ENCODE assay signal across 10 mouse cellular contexts in genomic region chr2:168518256-168518659, GRCm38 (mm10).
DNase-seq lines count a peak whose midpoint lies in the region; ATAC-seq lines count a peak whose summit lies in the region.
"Had no signal": no experiment of that assay in that cellular context is flagged by ENCODE, and none has a peak within 500 bp of the region (broad histone marks: within the 10 kb centered on the region; RNA-seq: fewer than 3 reads in every experiment).

No protein-coding gene starts in this region.

- H3K27ac ChIP-seq in embryonic facial prominence, embryonic 14.5 days (replicated peaks; ENCODE audit: low read depth, low read length): no peak overlapping the region
- no peak overlapping the region for H3K27ac ChIP-seq in embryonic facial prominence, embryonic 10.5 days (replicated peaks)
- no peak overlapping the region for H3K27ac ChIP-seq in hindbrain, embryonic 12.5 days

- no peak overlapping the region for H3K4me3 ChIP-seq in embryonic facial prominence, embryonic 14.5 days (ENCODE audit: low read depth, low read length)
- H3K4me3 ChIP-seq in embryonic facial prominence, embryonic 10.5 days: no peak overlapping the region
- no peak overlapping the region for H3K4me3 ChIP-seq in hindbrain, embryonic 12.5 days

- no peak for ATAC-seq in embryonic facial prominence, embryonic 14.5 days (ENCODE audit: low read depth)
- ATAC-seq in hindbrain, embryonic 12.5 days (ENCODE audit: low FRiP score): no peak
- ATAC-seq: inflammation-experienced regulatory T-cells, adult 6 months had no signal

- H3K4me1 ChIP-seq in embryonic facial prominence, embryonic 14.5 days (ENCODE audit: control insufficient read depth, insufficient read depth, low read length): no peaks in the 10 kb centered on the region
- no peaks in the 10 kb centered on the region; the same call in 1 of the 2 replicates for H3K4me1 ChIP-seq in embryonic facial prominence, embryonic 10.5 days
- peaks cover 4% of the 10 kb centered on the region; the same call in 1 of the 2 replicates for H3K4me1 ChIP-seq in hindbrain, embryonic 12.5 days

- no peaks in the 10 kb centered on the region for H3K36me3 ChIP-seq in embryonic facial prominence, embryonic 14.5 days (ENCODE audit: control insufficient read depth, insufficient read depth, low read length)
- H3K36me3 ChIP-seq in embryonic facial prominence, embryonic 10.5 days (replicated peaks): no peaks in the 10 kb centered on the region
- no peaks in the 10 kb centered on the region for H3K36me3 ChIP-seq in hindbrain, embryonic 12.5 days

- WGBS in embryonic facial prominence, embryonic 14.5 days: 66% methylated on average over 15 of the region's 15 CpGs
- WGBS in embryonic facial prominence, embryonic 10.5 days: 81% methylated on average over 15 of the region's 15 CpGs
- 73% methylated on average over 15 of the region's 15 CpGs for WGBS in hindbrain, embryonic 12.5 days

- no peak overlapping the region for H3K4me2 ChIP-seq in embryonic facial prominence, embryonic 14.5 days (ENCODE audit: low read depth, low read length)
- no peak overlapping the region for H3K4me2 ChIP-seq in hindbrain, embryonic 12.5 days (replicated peaks)

- intact Hi-C loops in heart, postnatal 36 days (cut with DNase I): loop anchor here (2.0 kb wide), 1 partner anchor 111 kb away; no protein-coding TSS in a partner anchor

- no peaks in the 10 kb centered on the region for H3K9me3 ChIP-seq in embryonic facial prominence, embryonic 14.5 days (ENCODE audit: control insufficient read depth, low read length)
- H3K9me3 ChIP-seq in embryonic facial prominence, embryonic 10.5 days: no peaks in the 10 kb centered on the region
- H3K9me3 ChIP-seq in hindbrain, embryonic 12.5 days (replicated peaks): no peaks in the 10 kb centered on the region

- DNase-seq in embryonic facial prominence, embryonic 14.5 days (ENCODE audit: low spot score): peak; percentile 30
- no peak for DNase-seq in embryonic facial prominence, embryonic 10.5 days (ENCODE audit: low spot score)
- DNase-seq in 3134 (ENCODE audit: extremely low read depth, insufficient read length, low spot score): peak; percentile 99
- peak; percentile 38 to 50 for DNase-seq in adrenal gland, postnatal 36 days
- DNase-seq in heart, postnatal 36 days: peak; percentile 74 to 75
- no peak for DNase-seq in frontal cortex, postnatal 36 days (ENCODE audit: low spot score in 2 of 2)
- DNase-seq in T-cell, adult 2 months (ENCODE audit: low spot score): no peak
- DNase-seq: right cerebral cortex, postnatal 4 days had no signal

- no peak overlapping the region for H3K9ac ChIP-seq in embryonic facial prominence, embryonic 14.5 days (ENCODE audit: low read depth, low read length)
- H3K9ac ChIP-seq in hindbrain, embryonic 12.5 days: no peak overlapping the region

- H3K27me3 ChIP-seq in embryonic facial prominence, embryonic 14.5 days (replicated peaks; ENCODE audit: control insufficient read depth, insufficient read depth, low read length): no peaks in the 10 kb centered on the region
- 0 out of 2 replicates have a peak, but pooled peaks cover 7% of the 10 kb centered on the region for H3K27me3 ChIP-seq in embryonic facial prominence, embryonic 10.5 days (replicated peaks; ENCODE audit: low read depth, poor library complexity, severe bottlenecking)
- H3K27me3 ChIP-seq in hindbrain, embryonic 12.5 days: 0 out of 2 replicates have a peak, but pooled peaks cover 2% of the 10 kb centered on the region

Comparison
In these comparisons a context has a peak if more than half of its experiments do, and no peak if none do; other contexts are left out.
1. DNase-seq: peak in embryonic facial prominence, embryonic 14.5 days (single experiment), 3134 (single experiment), adrenal gland, postnatal 36 days (2 of 2) and heart, postnatal 36 days (2 of 2); none in embryonic facial prominence, embryonic 10.5 days (single experiment), frontal cortex, postnatal 36 days (0 of 2) and T-cell, adult 2 months (single experiment).